Mouse (Mus musculus): Measurements from ENCODE around the gene Mtmr3. TPM values are rescaled to one million over a fixed set of nuclear protein-coding genes. Genes with fewer than 3 reads are reported as not detected.

Gene Mtmr3
- polyA plus RNA-seq, 1 experiment from 2014 or later, result 42.1 TPM

DNA sequence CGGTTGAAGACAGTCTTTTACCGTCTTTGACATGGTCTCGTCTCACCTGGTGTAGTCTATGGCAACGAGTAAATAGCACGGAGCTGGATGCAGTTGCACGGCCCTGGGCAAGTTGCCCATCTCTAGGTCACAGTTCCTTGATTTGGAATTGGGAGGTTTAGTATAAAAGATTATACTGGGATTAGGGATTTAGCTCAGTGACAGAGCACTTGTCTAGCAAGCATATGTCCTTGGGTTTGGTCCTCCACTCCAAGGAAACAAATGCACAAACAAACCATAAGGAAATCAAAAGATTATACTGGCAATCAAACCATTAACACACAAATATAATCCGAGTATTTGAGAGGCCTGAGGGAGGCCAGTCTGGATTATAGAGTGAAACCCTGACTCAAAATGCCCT is 33.0 kb upstream of the Mtmr3 start:
- H3K9ac ChIP-seq (replicated peaks; ENCODE audit: low read depth, low read length), result no peak overlapping the region
- H3K27ac ChIP-seq (ENCODE audit: low read length), result no peak overlapping the region
- H3K36me3 ChIP-seq (ENCODE audit: control insufficient read depth, insufficient read depth), result no peaks in the 10 kb centered on the region
- no peaks in the 10 kb centered on the region for H3K27me3 ChIP-seq (replicated peaks; ENCODE audit: control insufficient read depth, insufficient read depth, low read length)
- no peak for ATAC-seq
- H3K4me3 ChIP-seq (replicated peaks; ENCODE audit: low read length), result no peak overlapping the region
- no peaks in the 10 kb centered on the region for H3K9me3 ChIP-seq (ENCODE audit: control insufficient read depth, low read length)
- H3K4me1 ChIP-seq (replicated peaks; ENCODE audit: control insufficient read depth, insufficient read depth, low read length), result no peaks in the 10 kb centered on the region
- WGBS, result 43% methylated on average over 7 of the region's 7 CpGs
- H3K4me2 ChIP-seq (ENCODE audit: low read length), result no peak overlapping the region

- Histone ChIP-seq H3K27me3 (replicated peaks; ENCODE audit: control insufficient read depth, insufficient read depth, low read length) (no peaks in the 10 kb centered on the region), H3K9ac (replicated peaks; ENCODE audit: low read depth, low read length) (no peak overlapping the region), H3K36me3 (ENCODE audit: control insufficient read depth, insufficient read depth) (no peaks in the 10 kb centered on the region), H3K4me1 (replicated peaks; ENCODE audit: control insufficient read depth, insufficient read depth, low read length) (no peaks in the 10 kb centered on the region), H3K4me2 (ENCODE audit: low read length) (no peak overlapping the region), H3K27ac (ENCODE audit: low read length) (no peak overlapping the region), H3K4me3 (replicated peaks; ENCODE audit: low read length) (no peak overlapping the region), H3K9me3 (ENCODE audit: control insufficient read depth, low read length) (no peaks in the 10 kb centered on the region)
- WGBS, result 70% methylated on average over 7 of the region's 7 CpGs
- ATAC-seq, result no peak
Observed at GRCm38 (mm10) chr11:4625931-4626330, 31.3 kb upstream of the Mtmr3 start.

GRCm38 (mm10) chr11:4622997-4623396 is 28.3 kb upstream of the Mtmr3 start:
- no peaks in the 10 kb centered on the region for H3K36me3 ChIP-seq (ENCODE audit: control insufficient read depth, insufficient read depth)
- H3K27ac ChIP-seq (ENCODE audit: low read length), result no peak overlapping the region
- H3K27me3 ChIP-seq (replicated peaks; ENCODE audit: control insufficient read depth, insufficient read depth, low read length), result no peaks in the 10 kb centered on the region
- no peaks in the 10 kb centered on the region for H3K4me1 ChIP-seq (replicated peaks; ENCODE audit: control insufficient read depth, insufficient read depth, low read length)
- 57% methylated on average over 5 of the region's 5 CpGs for WGBS
- ATAC-seq, result no peak
- H3K9me3 ChIP-seq (ENCODE audit: control insufficient read depth, low read length), result no peaks in the 10 kb centered on the region
- no peak overlapping the region for H3K4me2 ChIP-seq (ENCODE audit: low read length)
- H3K4me3 ChIP-seq (replicated peaks; ENCODE audit: low read length), result no peak overlapping the region
- no peak overlapping the region for H3K9ac ChIP-seq (replicated peaks; ENCODE audit: low read depth, low read length)

DNA sequence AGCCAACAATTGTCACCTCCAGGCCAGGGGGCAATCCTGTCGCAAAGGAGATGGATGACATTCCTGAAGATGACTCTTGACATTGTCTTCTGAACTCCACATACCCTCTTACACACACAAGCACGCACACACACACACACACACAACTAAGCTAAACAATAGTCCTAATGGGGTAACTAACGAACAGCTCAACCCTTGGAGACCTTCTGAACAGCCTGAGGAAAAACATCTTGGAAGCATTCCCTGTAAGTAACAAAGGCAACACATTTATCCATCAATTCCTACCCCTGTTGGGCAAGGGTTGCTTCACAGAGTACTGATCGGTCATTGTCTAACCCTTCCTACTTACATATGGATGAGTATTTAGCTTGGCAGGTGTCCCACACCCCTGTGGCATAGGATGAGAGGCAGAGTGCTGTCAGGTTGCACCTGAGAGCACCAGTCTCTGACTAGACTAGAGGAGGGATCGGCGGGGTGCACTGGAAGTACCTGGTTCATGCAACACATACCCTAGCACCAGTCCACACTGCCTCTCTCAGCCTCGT is 27.9 kb upstream of the Mtmr3 start:
- no peak for ATAC-seq
- 69% methylated on average over 7 of the region's 7 CpGs for whole genome bisulfite sequencing
- H3K4me2 ChIP-seq (ENCODE audit: low read length), result no peak overlapping the region
- H3K27me3 ChIP-seq (replicated peaks; ENCODE audit: control insufficient read depth, insufficient read depth, low read length), result no peaks in the 10 kb centered on the region
- no peak overlapping the region for H3K4me3 ChIP-seq (replicated peaks; ENCODE audit: low read length)
- no peak overlapping the region for H3K9ac ChIP-seq (replicated peaks; ENCODE audit: low read depth, low read length)
- H3K4me1 ChIP-seq (replicated peaks; ENCODE audit: control insufficient read depth, insufficient read depth, low read length), result no peaks in the 10 kb centered on the region
- no peaks in the 10 kb centered on the region for H3K36me3 ChIP-seq (ENCODE audit: control insufficient read depth, insufficient read depth)
- H3K9me3 ChIP-seq (ENCODE audit: control insufficient read depth, low read length), result no peaks in the 10 kb centered on the region
- H3K27ac ChIP-seq (ENCODE audit: low read length), result no peak overlapping the region

DNA sequence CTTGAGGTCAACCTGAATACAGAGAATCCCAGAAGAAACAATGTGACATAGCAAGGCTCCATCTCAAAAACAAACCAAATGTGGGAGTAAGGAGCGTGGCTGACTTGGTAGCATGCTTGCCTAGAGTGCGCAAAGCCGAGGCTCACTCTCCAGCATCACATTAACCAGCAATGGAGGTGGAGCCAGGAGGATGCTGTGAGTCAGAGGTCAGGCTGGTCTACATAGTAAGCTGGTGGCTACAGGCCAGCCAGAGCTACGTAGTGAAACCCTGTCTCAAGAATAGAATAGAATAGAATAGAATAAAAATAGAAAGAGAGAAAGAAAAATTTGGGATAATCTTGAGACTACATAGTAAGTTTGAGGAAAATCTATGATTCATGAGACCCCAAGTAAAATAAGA is 27.2 kb upstream of the Mtmr3 start:
- ATAC-seq, result no peak
- 79% methylated on average over 4 of the region's 4 CpGs for WGBS
- Histone ChIP-seq H3K4me1 (replicated peaks; ENCODE audit: control insufficient read depth, insufficient read depth, low read length) (no peaks in the 10 kb centered on the region), H3K27me3 (replicated peaks; ENCODE audit: control insufficient read depth, insufficient read depth, low read length) (no peaks in the 10 kb centered on the region), H3K36me3 (ENCODE audit: control insufficient read depth, insufficient read depth) (no peaks in the 10 kb centered on the region), H3K27ac (ENCODE audit: low read length) (no peak overlapping the region), H3K4me2 (ENCODE audit: low read length) (no peak overlapping the region), H3K4me3 (replicated peaks; ENCODE audit: low read length) (no peak overlapping the region), H3K9ac (replicated peaks; ENCODE audit: low read depth, low read length) (no peak overlapping the region), H3K9me3 (ENCODE audit: control insufficient read depth, low read length) (no peaks in the 10 kb centered on the region)

GRCm38 (mm10) chr11:4620501-4621108 is 25.9 kb upstream of the Mtmr3 start:
- Histone ChIP-seq H3K9ac (replicated peaks; ENCODE audit: low read depth, low read length) (no peak overlapping the region), H3K4me3 (replicated peaks; ENCODE audit: low read length) (no peak overlapping the region), H3K27ac (ENCODE audit: low read length) (no peak overlapping the region), H3K36me3 (ENCODE audit: control insufficient read depth, insufficient read depth) (no peaks in the 10 kb centered on the region), H3K4me1 (replicated peaks; ENCODE audit: control insufficient read depth, insufficient read depth, low read length) (no peaks in the 10 kb centered on the region), H3K27me3 (replicated peaks; ENCODE audit: control insufficient read depth, insufficient read depth, low read length) (no peaks in the 10 kb centered on the region), H3K4me2 (ENCODE audit: low read length) (no peak overlapping the region), H3K9me3 (ENCODE audit: control insufficient read depth, low read length) (no peaks in the 10 kb centered on the region)
- ATAC-seq, result no peak
- WGBS, result 60% methylated on average over 13 of the region's 13 CpGs

GRCm38 (mm10) chr11:4620017-4620485 is 25.4 kb upstream of the Mtmr3 start, which contains the start of gene Gm11032:
TSS of gene Gm11032 (plus strand) at chr11:4620067.
- Histone ChIP-seq H3K4me2 (ENCODE audit: low read length) (no peak within 1 kb of the TSS), H3K36me3 (ENCODE audit: control insufficient read depth, insufficient read depth) (no peaks in the 10 kb centered on the region), H3K4me1 (replicated peaks; ENCODE audit: control insufficient read depth, insufficient read depth, low read length) (no peaks in the 10 kb centered on the region), H3K9me3 (ENCODE audit: control insufficient read depth, low read length) (no peaks in the 10 kb centered on the region), H3K27ac (ENCODE audit: low read length) (no peak within 1 kb of the TSS), H3K4me3 (replicated peaks; ENCODE audit: low read length) (no peak within 1 kb of the TSS), H3K27me3 (replicated peaks; ENCODE audit: control insufficient read depth, insufficient read depth, low read length) (no peaks in the 10 kb centered on the region), H3K9ac (replicated peaks; ENCODE audit: low read depth, low read length) (no peak within 1 kb of the TSS)
- WGBS, result 88% methylated on average over 16 of the region's 16 CpGs
- ATAC-seq, result no peak

DNA sequence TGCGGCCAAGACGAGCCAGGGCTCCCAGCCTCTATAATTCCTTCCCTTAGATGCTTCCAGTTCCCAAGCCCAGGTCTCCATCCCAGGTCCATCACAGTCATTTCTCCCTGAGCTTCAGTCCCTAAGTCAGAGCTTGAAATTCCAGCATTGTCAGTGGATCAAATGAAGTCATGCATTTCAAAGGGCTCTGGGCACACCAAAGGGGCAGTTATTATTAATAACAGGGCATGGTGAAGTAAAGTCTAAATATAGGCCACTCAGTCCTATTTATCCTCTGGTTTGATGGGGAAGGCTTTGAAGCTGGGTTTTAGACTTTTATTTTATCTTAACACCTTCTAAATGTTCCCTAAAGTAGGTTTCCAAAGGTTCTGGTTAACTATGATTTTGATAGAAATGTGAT is 17.2 kb upstream of the Mtmr3 start:
- Histone ChIP-seq H3K9me3 (ENCODE audit: control insufficient read depth, low read length) (no peaks in the 10 kb centered on the region), H3K27ac (ENCODE audit: low read length) (no peak overlapping the region), H3K4me3 (replicated peaks; ENCODE audit: low read length) (no peak overlapping the region), H3K4me2 (ENCODE audit: low read length) (no peak overlapping the region), H3K4me1 (replicated peaks; ENCODE audit: control insufficient read depth, insufficient read depth, low read length) (no peaks in the 10 kb centered on the region), H3K9ac (replicated peaks; ENCODE audit: low read depth, low read length) (no peak overlapping the region), H3K27me3 (replicated peaks; ENCODE audit: control insufficient read depth, insufficient read depth, low read length) (no peaks in the 10 kb centered on the region; the same call in 1 of the 2 replicates), H3K36me3 (ENCODE audit: control insufficient read depth, insufficient read depth) (no peaks in the 10 kb centered on the region)
- WGBS, result 77% methylated on average over 2 of the region's 2 CpGs
- ATAC-seq, result no peak

DNA sequence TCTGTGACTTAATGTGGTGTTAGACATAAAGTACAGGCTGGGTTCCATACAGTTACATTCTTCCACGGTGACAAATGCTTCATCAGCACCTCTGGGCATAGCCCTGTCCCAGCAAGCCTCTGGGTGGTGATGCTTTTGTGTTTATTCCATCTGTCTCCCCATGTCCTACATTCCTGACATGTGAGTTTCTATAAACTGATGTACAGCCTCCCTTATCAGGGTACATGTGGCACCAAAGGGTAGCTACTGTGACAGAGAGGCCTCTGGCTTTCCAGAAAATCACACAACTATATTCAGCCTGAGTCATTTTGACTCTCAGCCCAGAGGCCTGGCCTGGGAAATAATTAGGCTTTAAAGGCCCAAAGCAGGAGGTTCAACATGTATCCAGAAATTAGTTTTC is 11.9 kb upstream of the Mtmr3 start:
- H3K36me3 ChIP-seq (ENCODE audit: control insufficient read depth, insufficient read depth), result no peaks in the 10 kb centered on the region
- H3K4me1 ChIP-seq (replicated peaks; ENCODE audit: control insufficient read depth, insufficient read depth, low read length), result peaks cover 8% of the 10 kb centered on the region
- H3K27me3 ChIP-seq (replicated peaks; ENCODE audit: control insufficient read depth, insufficient read depth, low read length), result no peaks in the 10 kb centered on the region
- WGBS, result 88% methylated on average over 1 of the region's 1 CpGs
- ATAC-seq, result no peak
- no peak overlapping the region for H3K4me3 ChIP-seq (replicated peaks; ENCODE audit: low read length)
- no peak overlapping the region for H3K9ac ChIP-seq (replicated peaks; ENCODE audit: low read depth, low read length)
- no peak overlapping the region for H3K4me2 ChIP-seq (ENCODE audit: low read length)
- H3K27ac ChIP-seq (ENCODE audit: low read length), result no peak overlapping the region
- H3K9me3 ChIP-seq (ENCODE audit: control insufficient read depth, low read length), result no peaks in the 10 kb centered on the region

GRCm38 (mm10) chr11:4605414-4605813 is 10.8 kb upstream of the Mtmr3 start:
- ATAC-seq, result no peak
- Histone ChIP-seq H3K36me3 (ENCODE audit: control insufficient read depth, insufficient read depth) (no peaks in the 10 kb centered on the region), H3K27ac (ENCODE audit: low read length) (no peak overlapping the region), H3K9me3 (ENCODE audit: control insufficient read depth, low read length) (no peaks in the 10 kb centered on the region), H3K9ac (replicated peaks; ENCODE audit: low read depth, low read length) (no peak overlapping the region), H3K4me1 (replicated peaks; ENCODE audit: control insufficient read depth, insufficient read depth, low read length) (peaks cover 8% of the 10 kb centered on the region), H3K27me3 (replicated peaks; ENCODE audit: control insufficient read depth, insufficient read depth, low read length) (no peaks in the 10 kb centered on the region), H3K4me3 (replicated peaks; ENCODE audit: low read length) (no peak overlapping the region), H3K4me2 (ENCODE audit: low read length) (no peak overlapping the region)
- WGBS, result 60% methylated on average over 7 of the region's 7 CpGs

All from forebrain, embryonic 16.5 days (tissue).